Mouse (Mus musculus): ENCODE results near the gene Ppp4r3a. TPM values are rescaled to one million over a fixed set of nuclear protein-coding genes. Genes with fewer than 3 reads are reported as not detected.

Ppp4r3a gene
- total and polyA plus RNA-seq, 3 experiments, result 43.2 to 68.6 (median 68.5) TPM

GRCm38 (mm10) chr12:100999061-100999954 lies 84.2 kb downstream of the Ppp4r3a start:
- Histone ChIP-seq H3K36me3 (replicated peaks in 1 of 2; ENCODE audit: control insufficient read depth in 1 of 2, insufficient read depth in 1 of 2, low read length in 1 of 2) (peaks cover 0 to 44% of the 10 kb centered on the region in 2 experiments), H3K27ac (ENCODE audit: insufficient read depth, low read depth) (no peak overlapping the region), H3K27me3 (replicated peaks) (no peaks in the 10 kb centered on the region), H3K9me3 (replicated peaks; ENCODE audit: low read length) (no peaks in the 10 kb centered on the region), H3K4me2 (ENCODE audit: insufficient read depth, low read depth, poor library complexity, severe bottlenecking) (no peak overlapping the region), H3K79me2 (replicated peaks; ENCODE audit: control insufficient read depth, extremely low read depth, insufficient read depth, poor library complexity, severe bottlenecking) (peaks cover 41% of the 10 kb centered on the region), H3K9ac (ENCODE audit: insufficient read depth, low read depth) (no peak overlapping the region), H3K4me1 (ENCODE audit: control insufficient read depth in 1 of 2, insufficient read depth in 2 of 2) (peaks cover 68 to 100% of the 10 kb centered on the region in 2 experiments), H3K4me3 (replicated peaks in 1 of 3; ENCODE audit: low read depth in 2 of 3, low read length in 2 of 3, poor library complexity in 1 of 3) (no peak overlapping the region)
- DNase-seq (ENCODE audit: extremely low read depth), result no peak
- TF ChIP-seq EP300 (IDR thresholded peaks at IDR 0.05; ENCODE audit: low read length), result no peak
- TF ChIP-seq JUN (IDR thresholded peaks at IDR 0.05; ENCODE audit: insufficient read depth, low read depth, low read length), result no peak
- no peak for TF ChIP-seq ZNF384 (IDR thresholded peaks at IDR 0.05; ENCODE audit: low read depth, low read length)
- no peak for TF ChIP-seq HCFC1 (IDR thresholded peaks at IDR 0.05; ENCODE audit: low read depth, low read length)
- no peak for TF ChIP-seq IRF4 (IDR thresholded peaks at IDR 0.05; ENCODE audit: low read depth, low read length)
- TF ChIP-seq UBTF (IDR thresholded peaks at IDR 0.05; ENCODE audit: low read depth, low read length), result no peak
- no peak for TF ChIP-seq TBP (conservative IDR thresholded peaks at IDR 0.05; ENCODE audit: low read depth, low read length)
- dilution Hi-C loops (cut with MboI; ENCODE audit: extremely low pct_ligation_motif_present, extremely low pct_unique_long_range_greater_than_20kb, low sequenced_read_pairs) (no loop called here), in situ Hi-C loops (cut with MboI; ENCODE audit: low pct_ligation_motif_present, low pct_unique_long_range_greater_than_20kb, low sequenced_read_pairs) (no loop called here)

GRCm38 (mm10) chr12:100998564-100998962 lies 84.9 kb downstream of the Ppp4r3a start:
- no peak overlapping the region for H3K9ac ChIP-seq (ENCODE audit: insufficient read depth, low read depth)
- H3K79me2 ChIP-seq (replicated peaks; ENCODE audit: control insufficient read depth, extremely low read depth, insufficient read depth, poor library complexity, severe bottlenecking), result peaks cover 37% of the 10 kb centered on the region
- in situ Hi-C loops (cut with MboI; ENCODE audit: low pct_ligation_motif_present, low pct_unique_long_range_greater_than_20kb, low sequenced_read_pairs) (no loop called here), dilution Hi-C loops (cut with MboI; ENCODE audit: extremely low pct_ligation_motif_present, extremely low pct_unique_long_range_greater_than_20kb, low sequenced_read_pairs) (no loop called here)
- H3K9me3 ChIP-seq (replicated peaks; ENCODE audit: low read length), result no peaks in the 10 kb centered on the region
- H3K4me3 ChIP-seq (replicated peaks in 1 of 3; ENCODE audit: low read depth in 2 of 3, low read length in 2 of 3, poor library complexity in 1 of 3), result no peak overlapping the region
- no peak overlapping the region for H3K4me2 ChIP-seq (ENCODE audit: insufficient read depth, low read depth, poor library complexity, severe bottlenecking)
- H3K4me1 ChIP-seq (ENCODE audit: control insufficient read depth in 1 of 2, insufficient read depth in 2 of 2), result peaks cover 66 to 98% of the 10 kb centered on the region in 2 experiments
- H3K27me3 ChIP-seq (replicated peaks), result no peaks in the 10 kb centered on the region
- no peak for DNase-seq (ENCODE audit: extremely low read depth)
- H3K27ac ChIP-seq (ENCODE audit: insufficient read depth, low read depth), result no peak overlapping the region
- TF ChIP-seq MAZ (IDR thresholded peaks at IDR 0.05; ENCODE audit: low read depth, low read length) (no peak), RAD21 (IDR thresholded peaks at IDR 0.05; ENCODE audit: low read depth, low read length) (no peak), UBTF (IDR thresholded peaks at IDR 0.05; ENCODE audit: low read depth, low read length) (no peak), POLR2A (IDR thresholded peaks at IDR 0.05; ENCODE audit: low read depth, low read length) (no peak), ELF1 (IDR thresholded peaks at IDR 0.05; ENCODE audit: low read depth, low read length) (no peak), MEF2A (IDR thresholded peaks at IDR 0.05; ENCODE audit: borderline replicate concordance, low read depth, low read length) (no peak), KAT2A (IDR thresholded peaks at IDR 0.05; ENCODE audit: insufficient replicate concordance, low read length) (no peak), MYC (IDR thresholded peaks at IDR 0.05; ENCODE audit: low read depth, low read length) (no peak), CHD2 (IDR thresholded peaks at IDR 0.05; ENCODE audit: low read length) (no peak), IRF4 (IDR thresholded peaks at IDR 0.05; ENCODE audit: low read depth, low read length) (no peak)
- H3K36me3 ChIP-seq (replicated peaks in 1 of 2; ENCODE audit: control insufficient read depth in 1 of 2, insufficient read depth in 1 of 2, low read length in 1 of 2), result peaks cover 0 to 44% of the 10 kb centered on the region in 2 experiments
